Mouse (Mus musculus): ENCODE data around the gene Phykpl.
A peak's percentile ranks its signal among the peaks of the same experiment; 100 is the strongest.

Gene Phykpl

GRCm38 (mm10) chr11:51584431-51585248, at the start of gene Phykpl:
Gene Phykpl, plus strand, starts transcription at chr11:51584757.
- DNase-seq: peak; percentile 96

DNA sequence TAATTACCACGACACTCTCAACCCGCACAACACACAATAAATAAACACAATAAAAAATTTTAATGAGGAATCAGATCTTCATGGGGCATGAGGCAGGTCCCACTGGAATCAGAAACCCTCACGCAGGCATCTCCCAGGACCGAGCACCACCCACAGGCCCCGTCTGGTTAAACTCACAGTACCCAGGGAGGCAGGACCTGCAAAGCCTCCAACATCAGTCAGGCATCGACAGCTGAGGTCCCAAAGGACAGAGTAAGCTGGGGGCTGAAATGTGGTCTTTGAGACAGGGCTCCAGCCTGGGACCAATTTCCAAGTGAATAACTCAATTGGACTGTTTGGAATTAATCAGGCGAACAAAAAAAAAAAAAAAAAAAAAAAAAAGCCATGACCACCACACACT, 46.2 kb upstream of the Phykpl start:
- DNase-seq: no peak

DNA sequence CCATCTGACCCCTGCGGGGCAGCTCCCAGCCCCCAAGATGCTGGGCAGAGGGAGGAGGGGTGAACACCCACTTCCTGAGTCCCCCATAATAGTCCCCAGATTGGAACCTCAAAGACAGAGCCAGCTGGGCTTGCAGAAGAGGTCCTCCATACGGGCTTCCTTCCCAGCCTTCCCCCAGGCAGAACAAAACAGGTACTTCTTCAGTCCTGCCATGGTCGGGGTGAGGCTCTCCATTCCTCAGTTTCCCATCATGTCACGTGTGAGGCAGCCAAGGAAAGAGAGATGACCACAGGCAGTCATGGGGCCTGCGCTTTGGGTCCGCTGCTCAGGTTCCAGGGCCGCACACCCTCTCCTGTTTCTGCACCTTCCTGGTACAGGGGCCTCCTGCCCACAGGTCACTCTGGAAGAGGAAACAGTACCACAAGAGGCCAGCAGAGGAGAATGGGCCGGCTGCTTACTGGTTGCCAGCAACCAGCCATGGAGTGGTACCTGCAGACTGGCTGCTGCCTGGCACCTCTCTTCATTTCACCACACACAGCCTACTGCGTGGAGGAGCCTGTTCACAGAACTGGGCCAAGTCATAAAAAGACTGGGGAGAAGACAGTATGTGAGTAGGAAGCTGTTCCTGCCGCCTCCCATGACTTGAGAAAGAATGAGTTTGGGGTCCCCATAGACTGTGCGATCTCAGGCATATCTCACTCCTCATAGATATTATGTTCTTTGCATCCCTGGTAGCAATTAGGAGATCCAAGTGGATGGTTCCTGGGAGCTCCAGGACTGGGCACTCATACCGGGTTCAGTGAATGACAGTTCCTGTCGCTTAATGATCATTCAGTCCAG, 45.4 kb upstream of the Phykpl start:
- no peak for DNase-seq

- DNase-seq: peak; percentile 91
These were observed 44.7 kb upstream of the Phykpl start for GRCm38 (mm10) chr11:51539759-51540282.

DNA sequence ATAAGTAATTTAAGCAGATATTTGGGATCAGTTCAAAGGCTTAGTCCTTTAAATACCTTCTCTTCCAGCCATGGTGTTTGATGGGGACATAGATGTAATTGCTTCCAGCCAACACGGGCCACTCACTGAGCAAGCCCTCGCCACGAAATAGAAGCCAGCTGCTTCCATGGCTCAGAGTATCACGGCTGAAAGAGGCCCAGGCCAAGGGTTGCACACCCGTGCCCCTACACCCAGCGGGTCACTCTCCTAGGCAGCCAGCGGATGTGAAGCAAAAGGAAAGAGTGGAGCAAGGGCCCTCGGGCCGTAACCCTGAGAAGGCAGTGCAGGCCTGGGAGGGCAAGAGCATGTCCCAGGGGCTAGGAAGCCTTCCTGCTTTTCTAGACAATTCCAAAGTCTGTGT, 42.1 kb upstream of the Phykpl start:
- DNase-seq: no peak

- DNase-seq: no peak
These were observed 41.0 kb upstream of the Phykpl start for GRCm38 (mm10) chr11:51543487-51544050.

DNA sequence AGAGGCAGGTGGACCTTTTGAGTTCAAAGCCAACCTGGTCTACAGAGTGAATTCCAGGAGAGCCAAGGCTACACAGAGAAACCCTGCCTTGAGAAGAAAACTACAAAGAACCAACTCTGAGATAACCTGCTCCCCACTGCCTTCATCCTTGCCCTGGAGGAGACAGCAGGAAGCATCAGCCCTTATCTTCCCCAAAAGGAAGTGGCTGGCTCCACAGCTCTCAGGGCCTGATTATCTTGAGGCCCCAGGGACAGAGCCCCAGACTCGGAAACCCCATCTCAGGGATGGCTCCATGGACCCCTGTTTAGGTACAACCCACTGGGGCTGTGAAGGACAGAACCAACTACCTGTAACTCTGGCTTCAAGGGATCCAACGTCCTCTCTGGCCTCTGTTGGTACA, 40.1 kb upstream of the Phykpl start:
- no peak for DNase-seq

DNA sequence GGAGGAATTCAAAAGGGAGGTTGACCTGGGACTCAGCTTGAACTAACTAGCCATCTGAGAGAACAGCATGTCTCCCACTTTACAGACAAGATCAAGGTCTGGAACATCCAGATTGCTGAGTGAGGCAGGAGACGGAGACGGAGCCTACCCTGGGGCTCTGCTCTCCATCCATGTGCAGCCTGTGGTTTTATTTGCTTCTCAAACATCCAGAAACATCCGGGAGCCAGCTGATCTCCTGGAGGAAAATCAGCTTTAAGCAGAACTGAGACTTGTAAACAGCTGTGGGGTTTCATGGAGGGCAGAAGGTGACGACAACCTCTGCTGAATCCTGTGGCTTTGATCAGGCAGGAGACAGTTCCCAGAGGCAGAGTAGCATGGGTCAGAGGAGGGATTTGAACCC, 38.7 kb upstream of the Phykpl start:
- no peak for DNase-seq

- DNase-seq: no peak
These were observed 33.3 kb upstream of the Phykpl start for GRCm38 (mm10) chr11:51551253-51551652.

DNA sequence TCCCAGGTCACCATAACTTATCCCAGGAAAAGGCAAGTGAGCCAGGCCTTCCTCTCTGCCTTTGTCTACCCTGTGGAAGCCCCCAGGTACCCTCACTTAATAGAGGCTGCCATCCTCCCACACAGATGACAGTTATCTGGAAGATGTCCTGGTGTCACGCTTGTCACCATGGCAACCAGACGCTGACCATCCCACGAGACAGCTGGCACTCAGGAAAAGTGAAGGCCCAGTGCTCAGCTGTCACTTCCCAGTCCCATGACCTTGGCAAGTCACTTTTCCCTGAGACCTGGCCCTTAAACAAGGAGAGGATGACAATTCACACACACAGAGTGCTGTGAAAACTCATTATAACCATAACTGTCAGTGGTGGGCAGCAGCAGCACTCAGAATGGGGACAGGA, 32.5 kb upstream of the Phykpl start:
- DNase-seq: no peak

- no peak for DNase-seq
These were observed 30.0 kb upstream of the Phykpl start for GRCm38 (mm10) chr11:51554590-51554989.

GRCm38 (mm10) chr11:51555066-51555465, 29.5 kb upstream of the Phykpl start:
- DNase-seq: no peak

- no peak for DNase-seq
These were observed 21.3 kb upstream of the Phykpl start for GRCm38 (mm10) chr11:51563276-51563675.

- DNase-seq: no peak
These were observed 19.5 kb upstream of the Phykpl start for GRCm38 (mm10) chr11:51565062-51565461.

- DNase-seq: no peak
These were observed 18.6 kb upstream of the Phykpl start for GRCm38 (mm10) chr11:51565951-51566350.

DNA sequence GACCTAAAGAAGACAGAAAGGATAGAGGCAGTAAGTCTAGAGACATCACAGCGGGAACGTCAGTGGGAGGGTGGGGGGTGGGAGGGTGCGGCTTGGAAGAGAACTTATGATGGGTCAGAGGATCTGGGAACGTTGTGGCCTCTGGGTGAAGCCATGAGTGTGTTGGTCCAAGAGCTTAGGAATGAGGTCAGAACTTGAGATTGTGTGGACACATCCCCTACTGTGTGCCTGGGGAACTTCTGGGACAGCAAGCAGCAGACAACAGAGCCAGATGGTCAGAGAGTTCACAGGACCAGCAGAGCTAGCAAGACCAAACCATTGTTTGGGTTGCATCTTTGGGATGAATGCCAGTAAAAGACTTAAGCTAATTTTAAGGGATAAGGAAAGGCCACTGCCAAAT, 15.8 kb upstream of the Phykpl start:
- DNase-seq: no peak

DNA sequence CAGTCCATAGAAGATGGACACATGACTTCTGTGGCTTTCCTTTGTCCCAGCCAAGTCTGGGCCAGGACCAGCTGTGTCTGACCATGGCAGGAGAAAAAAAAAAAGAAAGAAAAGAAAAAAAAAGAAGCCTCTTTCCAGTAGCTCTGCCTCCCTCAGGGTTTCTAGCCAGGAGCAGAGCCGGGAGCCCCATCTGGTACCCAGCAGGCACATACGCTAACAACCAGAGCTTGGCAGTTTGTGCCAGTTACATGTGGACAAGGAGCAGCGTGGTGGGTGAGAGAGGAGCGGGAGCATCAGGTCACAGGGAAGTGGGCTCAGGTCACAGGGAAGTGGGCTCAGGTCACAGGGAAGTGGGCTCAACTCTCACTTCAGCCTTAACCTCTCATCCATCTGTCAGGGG, 8.1 kb upstream of the Phykpl start:
- DNase-seq: no peak

- no peak for DNase-seq
These were observed 7.0 kb upstream of the Phykpl start for GRCm38 (mm10) chr11:51577587-51577986.

DNA sequence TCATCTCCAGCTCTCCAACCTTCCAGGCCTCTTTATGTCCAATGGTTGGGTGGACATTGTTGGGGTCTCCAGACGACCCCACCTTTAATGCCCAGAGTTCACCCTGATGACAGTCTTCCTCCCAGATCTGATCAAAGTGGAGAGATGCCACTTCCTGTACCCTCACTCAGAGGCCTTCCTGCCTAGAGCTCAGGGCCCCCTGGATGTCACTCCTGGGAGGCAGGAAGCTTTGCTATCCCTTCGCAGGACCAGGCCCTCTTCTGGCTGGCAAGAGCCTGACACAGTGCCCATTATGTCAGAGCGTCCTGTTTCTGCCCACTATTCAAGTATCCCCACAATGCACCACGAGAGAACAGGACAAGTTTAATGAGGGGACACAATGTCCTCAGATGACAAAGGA, 5.5 kb upstream of the Phykpl start:
- no peak for DNase-seq

GRCm38 (mm10) chr11:51582713-51583112, 1.8 kb upstream of the Phykpl start:
- DNase-seq: peak; percentile 44

DNA sequence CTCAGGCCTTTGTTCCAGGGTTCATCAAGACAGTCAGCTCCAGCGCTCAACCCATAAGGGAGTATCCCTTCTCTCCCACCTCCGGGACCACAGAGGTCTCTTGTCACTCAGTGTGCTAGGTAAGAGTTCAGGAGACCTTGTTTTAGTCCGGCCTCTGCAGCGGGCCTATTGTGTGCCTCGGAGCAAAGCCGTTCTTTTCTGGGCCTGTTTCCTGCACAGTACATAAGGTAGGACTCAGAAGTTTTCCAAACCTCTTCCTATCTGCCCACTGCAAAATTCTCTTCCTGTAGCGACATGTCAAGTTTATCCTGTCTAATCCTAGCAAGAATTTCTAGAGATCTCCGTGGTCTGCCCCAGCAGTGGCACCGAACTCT, 513 bp upstream of the Phykpl start:
- DNase-seq: no peak

- DNase-seq: no peak
These were observed 1.2 kb downstream of the Phykpl start for GRCm38 (mm10) chr11:51585608-51586252.

- no peak for DNase-seq
These were observed 1.9 kb downstream of the Phykpl start for GRCm38 (mm10) chr11:51586411-51586810.
